Mouse (Mus musculus) layer of hippocampus, postnatal 10 days (tissue): ENCODE results near the gene Gng10. TPM values are rescaled to one million over a fixed set of nuclear protein-coding genes. Genes with fewer than 3 reads are reported as not detected.

Experiments
- DNase-seq, 2 experiments: peaks; one replicate each; pipeline ENCODE4 v3.0.0; 2021; ENCODE audit warnings: low spot score in 2 of 2
- total RNA-seq, 2 experiments: library from RNA; stranded (reverse); gene quantifications; 2 replicates each; pipeline ENCODE4 v1.2.3; 2021

Gng10 gene
- total RNA-seq, 2 experiments from 2014 or later, result 123 to 127 TPM

DNA sequence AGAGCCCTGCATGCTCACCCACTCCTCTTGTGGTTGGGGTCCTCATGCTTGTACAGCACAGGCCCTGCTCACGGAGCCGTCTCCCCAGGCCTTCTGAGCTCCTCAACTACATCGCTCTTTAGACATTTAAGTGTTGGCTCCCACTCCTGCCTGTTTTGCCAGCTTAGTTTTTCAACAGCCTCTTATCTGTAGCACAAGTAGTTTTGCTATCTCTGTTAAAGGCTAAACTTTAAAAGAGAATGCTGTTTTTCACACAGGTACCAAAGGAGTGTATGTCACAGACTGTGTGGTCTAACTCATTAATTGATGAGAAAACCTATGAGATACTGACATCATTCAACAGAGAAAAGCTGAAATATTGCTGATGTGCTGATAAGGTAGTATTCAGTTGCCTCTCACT is 23.4 kb upstream of the Gng10 start:
- no peak for DNase-seq

DNA sequence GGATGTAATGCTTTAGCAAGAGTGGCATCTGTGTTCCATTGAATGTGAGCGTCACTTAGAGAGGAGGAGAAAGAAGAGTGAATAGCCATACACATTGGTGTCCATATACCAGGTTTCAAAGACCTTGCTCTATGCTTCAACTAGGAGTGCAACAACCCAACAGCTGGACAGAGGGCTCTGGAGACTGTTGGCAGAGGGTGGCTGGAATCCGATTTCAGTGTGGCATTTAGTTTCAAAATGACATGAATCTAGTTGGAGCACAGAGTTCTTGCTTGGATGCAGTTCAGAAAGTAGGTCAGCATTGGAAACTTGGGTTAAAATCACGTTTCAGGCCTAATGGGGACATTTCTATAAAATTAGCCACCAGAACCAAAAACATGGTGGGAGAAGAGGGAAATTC is 19.7 kb upstream of the Gng10 start:
- no peak for DNase-seq

DNA sequence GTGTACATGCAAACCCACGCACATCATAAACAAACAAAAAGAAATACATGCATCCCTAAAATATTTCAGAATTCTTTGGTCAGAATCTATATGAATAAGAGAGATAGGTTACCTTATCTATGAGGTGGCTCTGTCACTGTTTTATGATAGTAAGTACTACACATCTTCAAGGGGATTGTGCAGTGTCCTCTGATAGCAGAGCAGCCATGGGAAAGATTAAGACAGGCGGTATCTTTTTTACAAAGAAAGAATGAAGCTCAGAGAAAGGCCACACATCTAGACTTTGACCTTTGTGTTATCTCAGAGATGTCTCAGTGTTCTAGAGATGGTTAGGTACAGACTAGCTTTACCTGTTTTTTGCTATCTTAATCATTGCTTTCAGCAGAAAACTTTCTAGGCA is 18.0 kb upstream of the Gng10 start:
- no peak for DNase-seq

DNA sequence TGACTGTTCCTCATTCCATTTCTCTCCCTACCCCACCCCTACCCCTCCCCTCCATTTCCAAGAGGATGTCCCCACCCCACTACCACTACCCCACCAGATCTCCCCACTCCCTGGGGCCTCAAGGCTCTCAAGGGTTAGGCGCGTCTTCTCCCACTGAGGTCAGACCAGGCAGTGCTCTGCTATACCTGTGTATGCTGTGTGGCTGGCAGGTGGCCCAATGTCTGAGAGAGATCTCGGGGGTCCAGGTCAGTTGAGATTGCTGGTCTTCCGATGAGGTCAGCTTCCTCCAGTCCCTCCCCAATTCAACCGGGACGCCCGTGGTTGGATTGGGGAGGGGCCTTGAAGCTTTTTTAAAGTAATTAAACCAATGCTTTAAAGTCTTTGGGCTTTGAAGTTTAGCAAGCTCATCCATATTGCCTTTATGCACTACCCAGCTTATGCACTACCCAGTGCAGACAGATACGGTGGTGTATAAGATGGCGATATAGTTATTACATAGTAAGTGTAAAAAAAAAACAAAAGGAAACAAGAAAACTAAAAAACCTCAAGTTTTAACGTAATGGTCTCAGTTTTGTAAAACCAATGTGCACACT is 467 bp upstream of the Gng10 start:
- DNase-seq, result no peak

DNA sequence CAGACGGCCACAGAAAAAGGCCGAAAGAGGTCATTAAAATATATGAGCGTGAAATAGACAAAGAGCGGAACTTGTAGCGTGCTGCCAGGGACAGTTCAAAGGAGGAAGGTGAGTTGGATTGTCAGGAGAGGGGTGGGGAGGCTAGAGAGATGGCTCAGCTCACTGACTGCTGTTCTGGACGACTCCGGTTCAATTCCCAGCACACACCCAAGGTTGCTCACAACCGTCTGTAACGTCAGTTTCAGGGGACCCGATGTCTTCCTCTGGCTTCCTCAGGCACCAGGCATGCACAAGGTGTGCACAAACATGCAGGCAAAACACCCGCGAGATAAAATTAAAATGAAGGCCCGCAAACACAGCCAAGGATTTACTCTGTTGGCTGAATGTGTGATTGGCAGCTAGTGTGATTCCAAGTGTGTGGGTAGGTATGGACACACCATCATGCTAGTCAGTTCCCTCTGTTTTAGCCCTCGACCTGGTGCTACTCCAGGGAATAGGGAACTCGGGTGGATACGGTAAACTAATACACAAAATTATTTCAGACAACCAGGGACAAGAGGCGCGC is 980 bp downstream of the Gng10 start:
- peak; percentile 19 to 27 for DNase-seq

DNA sequence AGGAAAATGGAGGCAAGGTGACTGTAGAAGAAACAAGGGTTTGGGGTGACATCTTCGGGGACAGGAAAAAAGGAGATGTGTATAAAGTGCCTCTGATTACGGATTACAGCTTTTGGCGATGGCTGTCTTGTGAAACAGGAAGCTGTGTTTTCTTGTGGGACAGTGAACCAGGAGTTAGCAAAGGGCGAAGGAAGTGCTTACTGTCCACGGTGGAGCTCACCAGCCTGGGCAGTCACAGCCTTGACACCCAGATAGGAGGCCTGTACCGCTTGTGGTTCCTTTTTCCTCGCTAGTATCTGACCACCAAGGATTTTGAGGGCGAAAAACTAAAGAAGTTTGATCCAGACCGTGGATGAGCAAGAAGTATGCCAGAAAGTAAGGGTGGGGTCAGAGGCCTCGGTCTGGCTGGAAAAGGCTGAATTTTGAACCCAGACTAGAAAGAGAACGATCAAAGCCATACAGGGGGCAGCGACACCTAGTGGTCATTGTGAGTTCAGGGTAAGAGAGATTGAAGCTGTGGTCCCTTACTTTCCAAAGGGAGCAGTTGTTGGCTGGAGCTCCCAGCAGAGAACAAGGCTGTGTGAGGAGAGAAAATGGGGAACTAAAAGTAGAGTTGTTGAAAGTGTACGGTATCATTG is 1.7 kb downstream of the Gng10 start:
- DNase-seq, result peak; percentile 76 to 83

DNA sequence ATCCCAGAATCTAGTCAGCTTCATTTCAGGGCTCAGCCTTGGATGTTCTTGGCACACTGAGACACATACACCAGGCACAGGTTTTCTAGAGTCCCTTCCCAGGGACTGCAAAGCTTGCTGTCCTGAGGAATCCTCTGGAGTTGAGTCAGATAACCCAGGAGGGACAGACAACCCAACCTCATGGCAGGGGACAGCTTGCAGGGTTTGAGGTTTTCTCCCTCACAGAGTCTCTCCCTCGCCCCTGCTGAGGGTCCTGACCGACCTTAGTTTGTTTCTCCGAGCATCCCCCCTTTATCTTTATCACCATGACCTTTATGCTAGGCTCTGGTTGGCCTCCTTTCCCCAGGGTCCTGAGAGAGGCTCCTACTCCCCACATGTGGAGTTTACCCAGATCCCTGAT is 2.6 kb downstream of the Gng10 start:
- DNase-seq, result no peak

DNA sequence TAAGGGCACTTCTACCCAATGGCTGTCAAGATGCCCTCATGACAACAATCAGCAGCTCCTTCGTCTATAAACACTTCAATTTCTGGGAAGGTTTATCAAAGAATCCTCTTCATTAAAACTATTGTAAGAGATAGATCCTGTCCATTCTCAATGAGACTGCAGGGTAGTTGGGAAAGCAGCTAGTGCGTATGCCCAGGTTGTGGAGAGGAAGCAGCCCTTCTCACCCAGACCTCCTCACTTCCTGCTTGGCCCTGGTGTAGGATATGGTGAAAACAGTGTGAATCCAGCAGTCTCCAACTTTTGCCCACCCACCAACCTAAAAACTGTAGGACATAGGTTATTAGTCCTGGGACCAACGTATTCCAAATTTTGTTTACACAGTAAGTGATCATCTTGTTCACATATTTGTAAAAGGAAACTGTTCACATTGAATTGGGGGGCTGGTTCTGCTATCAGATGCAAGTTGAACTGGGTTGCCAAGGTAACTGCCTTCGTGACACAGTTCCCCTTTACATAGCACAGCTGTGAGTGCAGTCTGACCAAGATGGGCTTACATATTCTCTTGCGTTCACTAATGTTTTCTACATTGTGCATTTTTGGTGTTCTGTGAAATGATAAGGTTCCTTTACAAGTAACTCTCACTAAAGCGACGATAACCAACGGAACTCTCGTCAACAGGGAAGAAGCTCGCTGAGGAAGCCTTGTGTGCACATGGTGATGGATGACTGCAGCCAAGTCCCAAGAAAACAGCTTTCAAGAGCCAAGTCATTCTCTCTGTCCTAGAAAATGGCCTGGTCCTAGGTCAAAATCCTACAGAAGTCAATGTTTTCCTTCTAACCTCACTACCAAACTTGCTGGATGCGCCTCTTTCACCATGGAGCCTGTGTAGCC is 5.8 kb downstream of the Gng10 start:
- no peak for DNase-seq

DNA sequence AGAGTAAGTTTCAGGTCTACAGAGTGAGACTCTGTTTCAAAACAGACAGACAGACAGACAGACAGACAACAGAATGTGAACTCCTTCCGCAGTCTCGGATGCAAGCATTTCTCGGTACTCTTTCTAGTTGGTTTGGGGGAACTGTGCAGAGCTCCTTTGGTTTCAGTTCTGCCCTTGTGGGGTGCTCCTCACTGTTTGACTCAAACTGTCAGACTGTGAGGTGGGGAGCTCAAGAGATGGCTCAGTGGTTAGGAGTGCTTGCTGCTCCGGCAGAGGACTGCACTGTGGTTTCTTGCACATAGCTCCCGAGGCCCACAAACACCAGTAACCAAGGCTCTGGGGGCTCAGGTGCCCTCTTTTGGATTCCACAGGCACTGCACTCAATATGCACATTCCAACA is 8.2 kb downstream of the Gng10 start:
- no peak for DNase-seq

DNA sequence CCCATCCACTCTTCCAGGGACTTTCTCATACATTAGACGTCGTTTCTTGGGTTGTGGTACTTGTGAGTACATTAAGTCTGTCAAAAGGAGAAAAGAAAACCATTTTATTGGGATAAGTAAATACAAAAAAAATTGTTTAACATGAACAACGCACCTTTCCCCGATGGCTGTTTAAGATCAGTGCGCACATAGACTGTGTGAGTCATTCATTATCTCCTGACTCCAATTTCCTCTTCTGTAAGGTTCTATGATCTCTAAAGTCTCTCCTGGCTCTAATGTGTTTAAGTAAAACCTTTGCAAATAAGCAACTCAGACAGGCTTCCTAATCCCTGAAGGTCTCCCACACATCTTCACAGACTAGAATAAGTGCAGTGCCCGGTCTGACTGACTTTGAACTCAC is 9.0 kb downstream of the Gng10 start:
- no peak for DNase-seq

DNA sequence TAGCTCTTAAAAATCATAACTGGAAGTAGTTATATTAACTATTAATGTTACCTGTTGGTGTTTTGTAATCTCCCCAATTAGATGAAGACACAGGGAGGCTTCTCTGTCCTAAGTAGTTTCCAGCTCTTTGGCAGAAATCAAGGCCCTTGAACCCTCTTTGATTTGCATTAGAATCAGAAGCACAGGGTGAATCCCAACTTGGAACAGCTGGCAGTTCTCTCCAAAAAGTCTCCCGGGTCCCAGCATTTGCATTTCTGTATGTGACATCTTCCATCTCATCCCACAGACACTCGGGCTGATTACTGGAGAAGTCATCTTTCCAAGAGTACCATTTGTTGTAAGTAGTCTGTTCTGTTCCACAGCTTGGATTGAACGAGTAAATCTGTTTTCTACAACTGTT is 12.3 kb downstream of the Gng10 start:
- no peak for DNase-seq

DNA sequence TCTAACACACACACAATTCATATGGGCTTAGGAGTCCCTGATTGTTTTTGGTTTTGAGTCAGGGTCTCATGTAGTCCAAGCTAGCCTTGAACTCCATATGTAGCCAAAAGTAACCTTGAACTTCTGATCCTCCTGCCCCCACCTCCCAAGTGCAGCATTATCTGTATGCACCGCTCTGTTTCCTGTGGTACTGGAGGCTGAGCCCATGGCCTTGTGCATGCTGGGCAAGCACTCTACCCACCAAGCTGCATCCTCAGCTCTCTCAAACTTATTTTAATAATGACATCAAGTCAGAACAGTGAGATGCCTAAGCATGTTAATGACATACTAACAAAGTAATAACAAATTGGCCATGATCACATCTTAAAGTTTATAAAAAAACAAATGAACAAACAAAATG is 16.2 kb downstream of the Gng10 start:
- no peak for DNase-seq

DNA sequence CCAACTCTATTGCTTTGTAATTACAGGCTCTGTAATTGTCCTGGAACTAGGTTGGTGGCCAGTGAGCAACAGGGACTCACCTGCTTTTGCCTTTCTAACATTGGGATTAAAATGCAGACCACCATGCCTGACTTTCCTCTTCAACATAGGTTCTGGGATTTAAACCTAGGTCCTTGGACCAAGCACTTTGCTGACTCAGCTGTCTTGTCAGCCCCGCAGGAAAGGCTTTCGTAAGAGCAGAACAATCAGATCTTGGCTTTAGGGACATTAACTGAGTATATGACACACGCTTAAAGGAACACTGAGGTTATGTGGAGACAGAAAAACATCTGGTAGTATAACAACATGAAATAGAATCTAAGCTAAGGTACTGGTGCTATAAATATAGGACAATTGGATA is 23.0 kb downstream of the Gng10 start:
- no peak for DNase-seq

DNA sequence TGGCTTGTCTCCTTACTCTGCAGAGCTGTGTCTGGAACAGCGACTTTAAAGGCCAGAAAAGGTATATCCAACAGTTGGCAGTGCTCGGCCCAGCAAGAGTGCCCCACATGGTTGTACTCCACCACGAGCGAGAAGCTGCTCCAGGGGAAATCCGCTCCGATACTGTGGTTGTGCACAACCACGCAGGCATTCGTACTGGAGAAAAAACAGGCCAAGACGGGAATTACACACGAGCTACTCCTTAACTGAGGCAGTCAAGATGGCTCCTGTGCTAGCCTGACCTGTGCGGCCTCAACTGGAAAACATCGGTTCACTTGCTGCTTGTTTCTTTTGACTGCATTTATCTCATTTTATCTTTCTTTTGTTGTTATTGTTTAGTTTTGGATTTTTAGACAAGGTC is 27.6 kb downstream of the Gng10 start:
- no peak for DNase-seq

DNA sequence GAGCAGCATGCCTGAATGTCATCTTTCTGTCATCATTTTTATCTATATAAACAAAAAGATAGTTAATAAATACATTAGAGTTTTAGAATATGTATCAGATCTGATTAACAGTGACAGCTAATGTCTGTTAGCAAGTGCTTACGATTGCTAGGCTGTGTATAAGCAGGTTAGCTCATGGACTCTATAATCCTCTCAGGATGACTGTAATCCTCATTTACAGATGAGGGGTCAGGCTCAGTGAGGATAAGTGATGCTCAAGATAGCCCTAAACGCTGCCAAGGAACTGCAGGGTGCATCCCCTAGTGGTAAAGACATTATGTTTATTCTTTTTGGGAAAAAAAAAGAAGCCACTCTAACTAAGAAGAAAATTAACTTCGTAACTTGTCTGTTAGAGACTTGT is 34.4 kb downstream of the Gng10 start:
- no peak for DNase-seq

DNA sequence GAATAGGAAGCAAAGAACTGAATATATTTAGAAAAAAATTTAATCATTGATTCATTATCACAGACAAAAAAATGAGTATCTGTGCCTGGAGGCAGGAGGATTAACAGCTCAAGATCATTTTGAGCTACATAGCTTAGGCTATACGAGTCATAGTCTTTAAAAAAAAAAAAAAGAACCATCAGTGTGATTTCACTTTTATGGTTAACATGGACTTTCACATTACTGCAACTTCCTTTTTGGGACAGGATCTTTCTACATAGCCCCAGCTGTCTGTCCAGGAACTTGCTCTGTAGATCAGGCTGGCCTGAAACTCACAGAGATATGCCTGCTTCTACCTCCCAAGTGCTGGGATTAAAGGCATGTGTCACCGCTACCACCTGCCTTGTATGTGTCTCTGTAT is 48.5 kb downstream of the Gng10 start:
- DNase-seq, result no peak

DNA sequence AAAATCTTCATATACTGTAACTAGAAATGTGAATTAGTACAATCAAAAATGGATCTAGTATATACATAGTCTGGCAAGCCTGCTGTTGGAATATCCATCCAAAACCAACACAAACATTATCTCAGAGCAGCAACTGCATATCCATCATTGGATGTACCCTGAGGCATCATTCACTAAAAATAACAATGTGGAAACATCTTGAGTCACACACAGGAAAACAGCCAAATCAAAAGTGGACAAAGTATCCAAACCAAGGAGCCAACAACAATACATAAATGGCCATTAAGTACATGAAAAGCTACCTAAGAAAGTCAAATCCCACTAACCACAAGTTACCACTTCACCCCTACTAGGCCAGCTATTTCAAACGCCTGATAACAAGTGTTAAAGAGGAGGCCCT is 54.5 kb downstream of the Gng10 start:
- DNase-seq, result no peak

Other genes with a start within 250 kb of the Gng10 start
- under 1 TPM; 0.39 to 0.56 TPM for gene Olfr267, start 247.4 kb upstream of the Gng10 start, total RNA-seq
- gene Ecpas, start 122.3 kb upstream of the Gng10 start, total RNA-seq, result 100 to 1,000 TPM; 136 to 153 TPM
- 10 to 100 TPM; 22.5 to 26.9 TPM for gene Zkscan16, start 91.5 kb upstream of the Gng10 start, total RNA-seq
- gene Ptgr1, start 48.0 kb upstream of the Gng10 start, total RNA-seq, result 1 to 10 TPM; 5.3 to 5.8 TPM
- gene Dnajc25, start 40.0 kb upstream of the Gng10 start, total RNA-seq, result 1 to 10 TPM; 7.0 to 7.7 TPM
- 1 to 10 TPM in 1 of 2 experiments, not detected in 1; 6.5 TPM for gene Gm20503, start 31.9 kb upstream of the Gng10 start, total RNA-seq
- not detected for gene AI481877, start 103.9 kb downstream of the Gng10 start, total RNA-seq
- gene Ugcg, start 154.2 kb downstream of the Gng10 start, total RNA-seq, result 10 to 100 TPM; 78.9 to 90.0 TPM